ENCODE assay signal across 9 mouse cellular contexts in genomic region chr4:101198333-101198732, GRCm38 (mm10).
DNase-seq lines count a peak whose midpoint lies in the region; ATAC-seq and TF ChIP-seq lines count a peak whose summit lies in the region.
"Had no signal": no experiment of that assay in that cellular context is flagged by ENCODE, and none has a peak within 500 bp of the region (broad histone marks: within the 10 kb centered on the region; RNA-seq: fewer than 3 reads in every experiment).

No protein-coding gene starts in this region.

- 21% methylated on average over 2 of the region's 2 CpGs for WGBS in kidney, adult 2 months
- WGBS in kidney, embryonic 14.5 days: 69% methylated on average over 2 of the region's 2 CpGs
- WGBS in midbrain, embryonic 13.5 days: 76% methylated on average over 2 of the region's 2 CpGs

- H3K4me1 ChIP-seq in kidney, adult 2 months (ENCODE audit: control insufficient read depth, insufficient read depth, low read length): peaks cover 16% of the 10 kb centered on the region
- 0 out of 2 replicates have a peak, but pooled peaks cover 2% of the 10 kb centered on the region for H3K4me1 ChIP-seq in kidney, embryonic 14.5 days (ENCODE audit: control insufficient read depth, insufficient read depth, low read length)
- no peaks in the 10 kb centered on the region; the same call in 1 of the 2 replicates for H3K4me1 ChIP-seq in midbrain, embryonic 13.5 days (replicated peaks)

- H3K27me3 ChIP-seq in kidney, adult 2 months (replicated peaks; ENCODE audit: control insufficient read depth, insufficient read depth, low read length): no peaks in the 10 kb centered on the region
- no peaks in the 10 kb centered on the region for H3K27me3 ChIP-seq in kidney, embryonic 14.5 days (ENCODE audit: control insufficient read depth, insufficient read depth, low read length)
- no peaks in the 10 kb centered on the region for H3K27me3 ChIP-seq in midbrain, embryonic 13.5 days

- H3K27ac ChIP-seq in kidney, adult 2 months (ENCODE audit: insufficient read depth, low read depth, low read length): no peak overlapping the region
- H3K27ac ChIP-seq in kidney, embryonic 14.5 days (ENCODE audit: low read depth, low read length): no peak overlapping the region
- H3K27ac ChIP-seq in midbrain, embryonic 13.5 days: no peak overlapping the region

- no peaks in the 10 kb centered on the region for H3K36me3 ChIP-seq in kidney, adult 2 months (ENCODE audit: control insufficient read depth, insufficient read depth, low read length)
- no peaks in the 10 kb centered on the region for H3K36me3 ChIP-seq in kidney, embryonic 14.5 days (ENCODE audit: control insufficient read depth, insufficient read depth, low read length)
- H3K36me3 ChIP-seq in midbrain, embryonic 13.5 days: no peaks in the 10 kb centered on the region

- no peak overlapping the region for H3K9ac ChIP-seq in kidney, embryonic 14.5 days (ENCODE audit: low read depth, low read length)
- H3K9ac ChIP-seq in midbrain, embryonic 13.5 days (replicated peaks): no peak overlapping the region

- DNase-seq in kidney, adult 2 months: peak; percentile 87
- peak; percentile 79 for DNase-seq in cerebellum, adult 11 months
- DNase-seq in heart, adult 8-10 months (ENCODE audit: low spot score): peak; percentile 73
- DNase-seq in layer of hippocampus, postnatal 36 days: peak; percentile 40 to 54
- no peak for DNase-seq in c-Kit-positive CD71-positive TER-119-positive erythroid progenitor cells, embryonic 14.5 days (ENCODE audit: low spot score)

- TF ChIP-seq CTCF in kidney, adult 2 months (conservative IDR thresholded peaks at IDR 0.05; ENCODE audit: insufficient read depth, insufficient read length, low read depth, low read length): peak; percentile 70

- no peak for TF ChIP-seq POLR2A in kidney, adult 2 months (IDR thresholded peaks at IDR 0.05; ENCODE audit: low read depth, low read length)

- H3K9me3 ChIP-seq in kidney, embryonic 14.5 days (ENCODE audit: control insufficient read depth, low read length): no peaks in the 10 kb centered on the region
- no peaks in the 10 kb centered on the region for H3K9me3 ChIP-seq in midbrain, embryonic 13.5 days

- no peak overlapping the region for H3K4me3 ChIP-seq in kidney, adult 2 months (ENCODE audit: insufficient read depth, low read depth, low read length)
- no peak overlapping the region for H3K4me3 ChIP-seq in kidney, embryonic 14.5 days (ENCODE audit: low read length)
- H3K4me3 ChIP-seq in midbrain, embryonic 13.5 days (replicated peaks): no peak overlapping the region
- H3K4me3 ChIP-seq: myocyte had no signal

- ATAC-seq in kidney, embryonic 14.5 days (ENCODE audit: low FRiP score, low TSS enrichment): no peak
- ATAC-seq in megakaryocyte progenitor cell, adult 5-6 weeks (replicated peaks; ENCODE audit: poor library complexity): peak; percentile 92
- ATAC-seq in midbrain, embryonic 13.5 days: no peak

- H3K4me2 ChIP-seq in kidney, embryonic 14.5 days (replicated peaks; ENCODE audit: low read depth, low read length): no peak overlapping the region
- H3K4me2 ChIP-seq in midbrain, embryonic 13.5 days (replicated peaks): no peak overlapping the region
